Mouse (Mus musculus) CH12.LX (cell line): ENCODE data around the gene Atg101. TPM values are rescaled to one million over a fixed set of nuclear protein-coding genes. Genes with fewer than 3 reads are reported as not detected.
A peak's percentile ranks its signal among the peaks of the same experiment; 100 is the strongest.

Experiments used
- DNase-seq: peaks from one replicate; pipeline ENCODE4 v3.0.0-alpha.2; 2013; ENCODE audit errors: extremely low read depth
- H3K27ac ChIP-seq: 2 replicates; pipeline ENCODE4 v1.5.1; 2012; ENCODE audit warnings: low read depth, mild to moderate bottlenecking, control low read depth, moderate library complexity; ENCODE audit not compliant: insufficient read depth
- H3K27me3 ChIP-seq: replicated peaks from 2 replicates; pipeline ENCODE3; 2012; ENCODE audit warnings: inconsistent platforms
- H3K36me3 ChIP-seq, 2 experiments: replicated peaks in 1 of 2; 2 replicates each; pipeline versions ENCODE3 to v1.6.1; 2012; ENCODE audit warnings: inconsistent platforms in 1 of 2, low read length in 1 of 2, mild to moderate bottlenecking in 1 of 2, mixed read lengths in 1 of 2, moderate library complexity in 1 of 2; ENCODE audit not compliant: control insufficient read depth in 1 of 2, insufficient read depth in 1 of 2
- H3K4me1 ChIP-seq, 2 experiments: 2 replicates each; pipeline ENCODE4 v1.6.1; 2012; ENCODE audit warnings: inconsistent platforms in 1 of 2, moderate library complexity in 1 of 2; ENCODE audit not compliant: insufficient read depth in 2 of 2, control insufficient read depth in 1 of 2
- H3K4me2 ChIP-seq: 2 replicates; pipeline ENCODE4 v1.6.1; 2012; ENCODE audit warnings: low read depth, mild to moderate bottlenecking, control low read depth; ENCODE audit not compliant: poor library complexity, insufficient read depth, severe bottlenecking
- H3K4me3 ChIP-seq, 3 experiments: fragments of 150-350 bp in 1 of 3; sonication (generic) in 1 of 3; replicated peaks in 1 of 3; 2 replicates each; pipeline versions ENCODE3 to v1.5.1; 2011 to 2012; ENCODE audit warnings: low read depth in 2 of 3, low read length in 2 of 3, mild to moderate bottlenecking in 2 of 3, moderate library complexity in 2 of 3, control low read depth in 1 of 3, improper control_type of control experiment in 1 of 3, inconsistent platforms in 1 of 3, mixed read lengths in 1 of 3; ENCODE audit not compliant: poor library complexity in 1 of 3
- H3K79me2 ChIP-seq: replicated peaks from 2 replicates; pipeline ENCODE4 v1.6.1; 2012; ENCODE audit warnings: mild to moderate bottlenecking, moderate library complexity; ENCODE audit not compliant: control insufficient read depth, poor library complexity, insufficient read depth, severe bottlenecking; ENCODE audit errors: extremely low read depth
- H3K9ac ChIP-seq: 2 replicates; pipeline ENCODE4 v1.6.1; 2012; ENCODE audit warnings: low read depth, mild to moderate bottlenecking, control low read depth, moderate library complexity; ENCODE audit not compliant: insufficient read depth
- H3K9me3 ChIP-seq: replicated peaks from 2 replicates; pipeline ENCODE3; 2012; ENCODE audit warnings: low read length, inconsistent platforms, mixed read lengths
- CHD1 ChIP-seq: IDR thresholded peaks from 2 replicates; pipeline ENCODE4 v1.6.1; 2012; ENCODE audit warnings: low read depth, low read length, improper control_type of control experiment, inconsistent platforms
- CHD2 ChIP-seq: IDR thresholded peaks from 2 replicates; pipeline ENCODE4 v1.6.1; 2011; ENCODE audit warnings: low read length, improper control_type of control experiment
- E2F4 ChIP-seq: IDR thresholded peaks from 2 replicates; pipeline ENCODE4 v1.6.1; 2011; ENCODE audit warnings: low read depth, low read length, improper control_type of control experiment; ENCODE audit not compliant: insufficient replicate concordance
- ELF1 ChIP-seq: IDR thresholded peaks from 2 replicates; pipeline ENCODE4 v1.6.1; 2014; ENCODE audit warnings: low read depth, mild to moderate bottlenecking, inconsistent platforms, low read length, improper control_type of control experiment
- EP300 ChIP-seq: IDR thresholded peaks from 2 replicates; pipeline ENCODE4 v1.6.1; 2011; ENCODE audit warnings: low read length, improper control_type of control experiment
- ETS1 ChIP-seq: conservative IDR thresholded peaks from 2 replicates; pipeline ENCODE4 v1.6.1; 2012; ENCODE audit warnings: low read depth, mild to moderate bottlenecking, inconsistent platforms, low read length, improper control_type of control experiment, moderate library complexity
- HCFC1 ChIP-seq: IDR thresholded peaks from 2 replicates; pipeline ENCODE4 v1.6.1; 2012; ENCODE audit warnings: low read depth, mild to moderate bottlenecking, inconsistent platforms, low read length, improper control_type of control experiment
- IRF4 ChIP-seq: IDR thresholded peaks from 2 replicates; pipeline ENCODE4 v1.6.1; 2014; ENCODE audit warnings: low read depth, mild to moderate bottlenecking, inconsistent platforms, low read length, improper control_type of control experiment
- JUND ChIP-seq: conservative IDR thresholded peaks from 2 replicates; pipeline ENCODE4 v1.6.1; 2011; ENCODE audit warnings: low read depth, low read length, improper control_type of control experiment
- KAT2A ChIP-seq: IDR thresholded peaks from 2 replicates; pipeline ENCODE4 v1.6.1; 2012; ENCODE audit warnings: low read length, improper control_type of control experiment, inconsistent platforms; ENCODE audit not compliant: insufficient replicate concordance
- MAFK ChIP-seq: IDR thresholded peaks from 2 replicates; pipeline ENCODE4 v1.6.1; 2011; ENCODE audit warnings: low read length, improper control_type of control experiment; ENCODE audit not compliant: insufficient replicate concordance
- MAX ChIP-seq: IDR thresholded peaks from 2 replicates; pipeline ENCODE4 v1.6.1; 2011; ENCODE audit warnings: low read length, improper control_type of control experiment
- MAZ ChIP-seq: IDR thresholded peaks from 2 replicates; pipeline ENCODE4 v1.6.1; 2012; ENCODE audit warnings: low read depth, mild to moderate bottlenecking, inconsistent platforms, low read length, improper control_type of control experiment, moderate library complexity
- MEF2A ChIP-seq: IDR thresholded peaks from 2 replicates; pipeline ENCODE4 v1.6.1; 2014; ENCODE audit warnings: low read depth, mild to moderate bottlenecking, inconsistent platforms, low read length, improper control_type of control experiment, borderline replicate concordance
- MXI1 ChIP-seq: IDR thresholded peaks from 2 replicates; pipeline ENCODE4 v1.6.1; 2011; ENCODE audit warnings: mild to moderate bottlenecking, low read depth, low read length, improper control_type of control experiment
- MYC ChIP-seq: IDR thresholded peaks from 2 replicates; pipeline ENCODE4 v1.6.1; 2011; ENCODE audit warnings: low read depth, mild to moderate bottlenecking, improper control_type of control experiment, low read length
- NELFE ChIP-seq: IDR thresholded peaks from 2 replicates; pipeline ENCODE4 v1.6.1; 2011; ENCODE audit warnings: low read depth, low read length, improper control_type of control experiment
- NRF1 ChIP-seq: IDR thresholded peaks from 2 replicates; pipeline ENCODE4 v1.6.1; 2014; ENCODE audit warnings: low read depth, mild to moderate bottlenecking, inconsistent platforms, low read length, improper control_type of control experiment, moderate library complexity
- PAX5 ChIP-seq: IDR thresholded peaks from 2 replicates; pipeline ENCODE4 v1.6.1; 2012; ENCODE audit warnings: low read length, inconsistent platforms, mixed read lengths
- POLR2A ChIP-seq: IDR thresholded peaks from 2 replicates; pipeline ENCODE4 v1.6.1; 2011; ENCODE audit warnings: low read depth, mild to moderate bottlenecking, improper control_type of control experiment, low read length
- POLR2AphosphoS2 ChIP-seq: IDR thresholded peaks from 2 replicates; pipeline ENCODE4 v1.6.1; 2011; ENCODE audit warnings: low read depth, low read length, improper control_type of control experiment
- RCOR1 ChIP-seq: conservative IDR thresholded peaks from 2 replicates; pipeline ENCODE4 v1.6.1; 2012; ENCODE audit warnings: low read depth, mild to moderate bottlenecking, inconsistent platforms, low read length, improper control_type of control experiment
- SMC3 ChIP-seq: IDR thresholded peaks from 2 replicates; pipeline ENCODE4 v1.6.1; 2011; ENCODE audit warnings: low read depth, low read length, improper control_type of control experiment
- TBP ChIP-seq: conservative IDR thresholded peaks from 2 replicates; pipeline ENCODE4 v1.6.1; 2011; ENCODE audit warnings: low read depth, low read length, improper control_type of control experiment
- USF1 ChIP-seq: IDR thresholded peaks from 2 replicates; pipeline ENCODE4 v1.6.1; 2014; ENCODE audit warnings: low read depth, mild to moderate bottlenecking, inconsistent platforms, low read length, improper control_type of control experiment
- USF2 ChIP-seq: conservative IDR thresholded peaks from 2 replicates; pipeline ENCODE4 v1.6.1; 2011; ENCODE audit warnings: low read depth, low read length, improper control_type of control experiment
- ZC3H11A ChIP-seq: IDR thresholded peaks from 2 replicates; pipeline ENCODE4 v1.6.1; 2012; ENCODE audit warnings: low read depth, mild to moderate bottlenecking, inconsistent platforms, low read length, improper control_type of control experiment
- ZKSCAN1 ChIP-seq: IDR thresholded peaks from 2 replicates; pipeline ENCODE4 v1.6.1; 2012; ENCODE audit warnings: low read depth, inconsistent platforms, low read length, improper control_type of control experiment, borderline replicate concordance
- ZMIZ1 ChIP-seq: IDR thresholded peaks from 2 replicates; pipeline ENCODE4 v1.6.1; 2012; ENCODE audit warnings: low read depth, mild to moderate bottlenecking, inconsistent platforms, low read length, improper control_type of control experiment
- ZNF384 ChIP-seq: IDR thresholded peaks from 2 replicates; pipeline ENCODE4 v1.6.1; 2012; ENCODE audit warnings: low read depth, low read length, improper control_type of control experiment, inconsistent platforms
- dilution Hi-C: fragments of 300-500 bp; cut with MboI; formaldehyde crosslinking; loops from 2 replicates; pipeline ENCODE4 v1.14.3; 2020; ENCODE audit warnings: low sequenced_read_pairs; ENCODE audit not compliant: extremely low pct_unique_long_range_greater_than_20kb, extremely low pct_ligation_motif_present
- in situ Hi-C: fragments of 300-500 bp; cut with MboI; formaldehyde crosslinking; loops from 3 replicates; pipeline ENCODE4 v1.14.3; 2019; ENCODE audit warnings: low sequenced_read_pairs, low pct_ligation_motif_present, low pct_unique_long_range_greater_than_20kb, mixed read lengths
- polyA plus RNA-seq: library from polyadenylated mRNA; unstranded; fragments of >175 nt; gene quantifications from 2 replicates; pipeline ENCODE4 v1.2.1, GENCODE M21; 2012; ENCODE audit warnings: low read depth; ENCODE audit not compliant: insufficient read length
- total RNA-seq, 2 experiments: library from RNA; depleted of rRNA; stranded (reverse); fragments of 300-350 nt in 1 of 2; fragments of >200 nt in 1 of 2; gene quantifications; 2 replicates each; pipeline ENCODE4 v1.2.3; 2012 to 2014

Atg101 gene
- total and polyA plus RNA-seq, 3 experiments, result 49.1 to 61.3 (median 58.8) TPM

GRCm38 (mm10) chr15:101244012-101244411 lies 40.1 kb upstream of the Atg101 start:
- Histone ChIP-seq H3K79me2 (no peaks in the 10 kb centered on the region), H3K4me2 (no peak overlapping the region), H3K4me3 (no peak overlapping the region), H3K27me3 (peaks cover 22% of the 10 kb centered on the region), H3K9me3 (peaks cover 5% of the 10 kb centered on the region), H3K36me3 (no peaks in the 10 kb centered on the region), H3K9ac (no peak overlapping the region), H3K27ac (no peak overlapping the region), H3K4me1 (peaks cover 3 to 46% of the 10 kb centered on the region in 2 experiments)
- dilution Hi-C loops (no loop called here), in situ Hi-C loops (loop anchor here (5.0 kb wide), 1 partner anchor 33 kb away; no protein-coding TSS in a partner anchor)
- TF ChIP-seq JUND, result no peak
- TF ChIP-seq USF1, result no peak
- TF ChIP-seq POLR2AphosphoS2, result no peak
- no peak for TF ChIP-seq MAX
- no peak for TF ChIP-seq KAT2A
- TF ChIP-seq CHD2, result no peak
- no peak for TF ChIP-seq MYC
- TF ChIP-seq SMC3, result no peak
- TF ChIP-seq ZNF384, result no peak
- TF ChIP-seq NRF1, result no peak
- no peak for TF ChIP-seq ETS1
- no peak for TF ChIP-seq TBP
- TF ChIP-seq ELF1, result no peak
- no peak for TF ChIP-seq MAFK
- TF ChIP-seq MAZ, result no peak
- no peak for DNase-seq

GRCm38 (mm10) chr15:101246231-101247154 lies 37.6 kb upstream of the Atg101 start:
- peaks cover 22% of the 10 kb centered on the region for H3K9me3 ChIP-seq
- peak overlapping the region; percentile 68 for H3K4me2 ChIP-seq
- H3K9ac ChIP-seq, result 0 out of 2 replicates have a peak overlapping the region, but pooled peaks have one; percentile 4
- dilution Hi-C loops (no loop called here), in situ Hi-C loops (no loop called here)
- peak; percentile 99 for DNase-seq
- no peaks in the 10 kb centered on the region for H3K36me3 ChIP-seq
- H3K79me2 ChIP-seq, result no peaks in the 10 kb centered on the region
- H3K27ac ChIP-seq, result no peak overlapping the region
- H3K4me3 ChIP-seq, result peak overlapping the region; percentile 30 to 61 (median 41)
- peaks cover 34% of the 10 kb centered on the region for H3K27me3 ChIP-seq
- peaks cover 3 to 35% of the 10 kb centered on the region in 2 experiments for H3K4me1 ChIP-seq
- TF ChIP-seq SMC3 (no peak), POLR2AphosphoS2 (no peak), TBP (no peak), EP300 (peak; percentile 17; the same call in 1 of the 2 replicates), MXI1 (peak; percentile 83), HCFC1 (peak; percentile 60), ZNF384 (no peak), ZC3H11A (no peak), CHD2 (peak; percentile 88), CHD1 (no peak), ZMIZ1 (peak; percentile 35; the same call in 1 of the 2 replicates), PAX5 (no peak), ZKSCAN1 (no peak), USF2 (no peak), E2F4 (0 out of 2 replicates have a peak, but pooled peaks have one; percentile 61), MEF2A (peak; percentile 90), POLR2A (peak; percentile 70), RCOR1 (peak; percentile 90), NELFE (0 out of 2 replicates have a peak, but pooled peaks have one; percentile 35), ETS1 (peak; percentile 98), ELF1 (peak; percentile 81), IRF4 (peak; percentile 77; the same call in 1 of the 2 replicates)
